Mouse (Mus musculus) kidney, adult 11 months (tissue): ENCODE results near the gene Npas2.

Source experiments
- DNase-seq: peaks from one replicate; pipeline ENCODE4 v3.0.0; 2022

Npas2 gene

DNA sequence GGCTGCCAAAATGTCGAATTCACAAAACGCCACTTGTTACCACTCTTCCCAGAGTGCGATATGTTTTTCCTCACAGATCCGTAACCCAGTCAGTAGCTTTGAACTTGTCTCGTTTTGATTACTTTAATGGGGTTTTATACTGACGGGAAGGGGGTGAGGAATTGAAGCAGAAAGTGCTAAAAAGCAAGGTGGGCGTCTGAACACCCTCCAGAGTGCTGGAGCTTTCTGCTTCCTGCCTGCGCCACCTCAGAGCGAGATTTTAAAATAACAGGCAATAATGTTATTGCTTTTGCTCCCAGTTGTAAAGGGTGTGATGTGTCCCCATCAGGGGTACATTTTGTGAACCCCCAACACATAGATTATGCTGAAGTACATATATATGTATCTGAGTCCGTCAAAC is 145.3 kb downstream of the Npas2 start:
- DNase-seq, result no peak

DNA sequence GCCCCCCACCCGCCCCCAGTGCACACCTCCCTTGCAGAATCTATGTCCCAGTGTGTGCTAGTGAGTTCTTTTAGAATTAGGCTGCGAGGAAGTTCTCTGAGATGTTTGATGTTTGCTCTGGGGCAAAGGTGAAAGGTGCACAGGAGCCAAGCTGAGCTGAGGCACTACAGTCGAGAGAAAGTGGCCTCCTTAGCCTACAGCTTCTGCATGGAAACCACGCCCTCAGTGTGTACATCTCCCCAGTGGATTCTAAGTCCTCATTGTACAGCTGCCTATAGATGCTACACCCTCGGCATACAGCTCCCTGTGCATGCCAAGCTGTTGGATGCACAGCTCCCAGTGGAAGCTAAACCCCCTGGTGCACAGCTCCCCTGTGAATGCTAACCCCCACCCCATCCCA is 145.9 kb downstream of the Npas2 start:
- no peak for DNase-seq

DNA sequence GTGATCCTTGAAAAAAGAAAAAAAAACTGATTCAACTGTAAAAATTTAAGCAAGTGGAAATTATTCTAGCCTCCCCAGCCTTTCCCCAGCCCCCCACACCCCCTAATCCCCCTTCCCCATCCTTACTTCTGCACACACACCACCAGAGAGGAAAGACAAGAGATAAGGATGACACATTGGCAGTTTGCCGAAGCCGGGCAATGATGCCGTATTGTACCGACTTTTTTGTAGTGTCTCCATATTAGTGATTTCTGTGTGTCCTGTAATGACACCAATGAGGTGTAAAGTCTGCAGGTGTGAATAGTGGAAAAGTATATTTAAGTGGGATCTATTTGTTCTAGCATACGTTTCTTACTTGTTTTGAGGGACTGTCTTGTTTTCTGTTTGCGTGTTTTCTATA is 146.6 kb downstream of the Npas2 start:
- DNase-seq, result no peak

DNA sequence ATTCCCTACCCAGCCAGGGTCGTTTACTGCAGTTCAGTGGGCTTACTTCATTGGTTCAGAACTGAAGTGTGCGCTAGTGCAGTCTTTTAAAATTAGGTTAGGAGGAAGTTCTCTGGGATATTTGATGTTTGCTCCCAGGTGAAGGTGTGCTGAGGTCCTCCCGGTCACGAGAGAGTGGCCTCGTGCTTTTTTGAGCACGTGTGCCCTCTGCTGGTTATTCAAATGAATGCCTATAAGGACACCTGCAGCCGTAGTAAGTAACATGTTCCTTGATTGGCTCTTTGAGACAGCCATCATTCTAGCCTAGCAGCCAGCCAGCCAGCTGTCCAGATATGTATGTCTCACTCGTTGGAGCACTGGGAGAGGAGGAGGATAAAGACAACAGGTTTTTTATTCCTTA is 147.1 kb downstream of the Npas2 start:
- DNase-seq, result peak; percentile 53

DNA sequence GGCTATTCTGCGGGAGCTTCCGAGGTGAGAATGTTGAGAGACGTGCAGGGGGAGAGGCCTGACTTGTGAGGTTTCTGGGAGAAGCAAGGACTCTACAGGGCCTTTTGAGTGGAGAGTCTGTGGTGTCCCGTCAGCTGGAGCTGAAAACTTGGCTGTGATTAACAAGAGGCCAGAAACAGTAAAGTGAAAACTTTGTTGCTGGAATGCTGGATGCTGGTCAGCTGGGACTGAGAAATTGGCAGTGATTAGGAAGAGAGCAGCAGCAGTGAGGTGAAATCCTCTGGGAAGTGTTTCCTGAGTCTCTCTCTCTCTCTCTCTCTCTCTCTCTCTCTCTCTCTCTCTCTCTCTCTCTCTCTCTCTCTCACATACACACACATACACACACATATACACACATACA is 148.3 kb downstream of the Npas2 start:
- no peak for DNase-seq

DNA sequence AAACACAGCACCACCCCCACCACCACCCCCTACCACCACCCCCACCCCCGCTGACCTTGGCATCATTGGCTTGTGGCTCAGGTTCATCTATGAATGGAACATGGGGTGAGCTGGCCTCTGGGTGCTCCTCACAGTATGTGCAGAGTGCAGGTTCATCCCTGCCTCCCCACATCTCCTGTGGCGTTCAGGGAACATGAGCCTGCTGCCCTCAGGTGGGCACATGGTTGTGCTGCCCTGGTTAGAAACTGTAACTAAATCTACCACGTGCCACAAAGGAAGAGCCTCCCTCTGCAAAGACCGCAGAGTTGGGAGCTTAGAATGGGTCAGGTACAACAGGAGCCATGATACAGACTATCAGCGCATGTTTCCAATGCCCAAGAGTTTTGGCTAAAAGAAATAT is 149.7 kb downstream of the Npas2 start:
- no peak for DNase-seq

DNA sequence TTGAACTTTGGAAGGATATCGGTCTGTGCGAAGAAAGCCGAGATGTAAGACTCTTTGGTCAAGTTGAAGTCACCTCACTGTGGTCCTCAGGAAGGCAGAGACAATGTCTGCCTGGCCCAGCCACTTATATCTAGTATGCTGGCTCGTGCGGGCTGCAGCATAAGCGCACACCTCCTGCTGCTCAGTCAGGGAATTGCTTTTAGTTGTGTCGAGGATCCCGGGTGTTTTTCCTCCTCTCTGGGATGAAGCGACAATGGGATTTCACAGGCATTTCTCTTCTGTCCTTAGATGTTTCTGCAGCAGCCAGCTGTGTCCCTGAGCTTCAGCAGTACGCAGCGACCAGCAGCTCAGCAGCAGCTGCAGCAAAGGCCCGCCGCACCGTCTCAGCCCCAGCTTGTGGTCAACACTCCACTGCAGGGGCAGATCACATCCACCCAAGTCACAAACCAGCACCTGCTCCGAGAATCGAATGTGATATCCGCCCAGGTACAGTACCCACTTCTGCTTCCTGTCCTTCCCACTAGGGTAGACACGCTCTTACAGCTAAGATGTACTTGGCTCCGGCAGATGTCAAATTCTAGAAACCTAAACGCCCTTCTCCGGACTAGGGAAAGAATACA is 151.6 kb downstream of the Npas2 start:
- DNase-seq, result no peak

DNA sequence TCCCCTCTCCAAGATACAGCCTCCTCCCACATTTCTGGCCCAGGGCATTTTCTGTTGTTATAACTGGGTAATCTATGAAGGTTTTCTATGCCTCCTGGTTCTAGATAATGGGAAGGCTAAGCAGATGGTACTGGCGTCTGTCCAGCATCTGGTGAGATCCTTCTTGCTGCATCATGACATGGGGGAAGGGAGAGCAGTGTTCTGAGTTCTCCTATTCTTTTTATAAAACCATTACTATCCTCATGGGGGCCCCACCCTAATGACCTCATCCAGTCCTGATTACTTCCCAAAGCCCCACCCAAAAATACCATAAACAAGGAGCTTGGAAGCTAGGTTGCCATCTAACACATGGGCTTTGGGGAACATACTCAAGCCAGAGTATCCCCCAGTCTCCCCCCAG is 155.5 kb downstream of the Npas2 start:
- no peak for DNase-seq

DNA sequence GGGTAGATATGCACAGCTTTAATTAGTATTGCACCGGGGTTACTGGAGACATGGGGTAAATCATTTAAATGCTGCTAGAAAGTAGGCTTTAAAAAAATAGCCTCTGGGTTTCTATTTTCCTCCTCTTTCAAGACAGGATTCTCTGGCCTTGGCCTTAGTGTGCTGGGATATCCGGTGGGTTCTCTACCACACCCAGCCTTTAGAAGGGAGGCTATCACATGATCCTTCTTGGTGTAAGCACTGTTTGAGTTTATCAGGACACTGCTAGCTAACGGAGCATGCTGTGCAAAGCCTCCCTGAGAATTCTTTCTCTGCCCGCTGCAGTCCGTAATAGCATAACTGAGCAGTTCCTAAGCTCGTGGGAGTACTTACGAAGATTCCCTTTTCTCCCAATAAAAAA is 155.9 kb downstream of the Npas2 start:
- no peak for DNase-seq

DNA sequence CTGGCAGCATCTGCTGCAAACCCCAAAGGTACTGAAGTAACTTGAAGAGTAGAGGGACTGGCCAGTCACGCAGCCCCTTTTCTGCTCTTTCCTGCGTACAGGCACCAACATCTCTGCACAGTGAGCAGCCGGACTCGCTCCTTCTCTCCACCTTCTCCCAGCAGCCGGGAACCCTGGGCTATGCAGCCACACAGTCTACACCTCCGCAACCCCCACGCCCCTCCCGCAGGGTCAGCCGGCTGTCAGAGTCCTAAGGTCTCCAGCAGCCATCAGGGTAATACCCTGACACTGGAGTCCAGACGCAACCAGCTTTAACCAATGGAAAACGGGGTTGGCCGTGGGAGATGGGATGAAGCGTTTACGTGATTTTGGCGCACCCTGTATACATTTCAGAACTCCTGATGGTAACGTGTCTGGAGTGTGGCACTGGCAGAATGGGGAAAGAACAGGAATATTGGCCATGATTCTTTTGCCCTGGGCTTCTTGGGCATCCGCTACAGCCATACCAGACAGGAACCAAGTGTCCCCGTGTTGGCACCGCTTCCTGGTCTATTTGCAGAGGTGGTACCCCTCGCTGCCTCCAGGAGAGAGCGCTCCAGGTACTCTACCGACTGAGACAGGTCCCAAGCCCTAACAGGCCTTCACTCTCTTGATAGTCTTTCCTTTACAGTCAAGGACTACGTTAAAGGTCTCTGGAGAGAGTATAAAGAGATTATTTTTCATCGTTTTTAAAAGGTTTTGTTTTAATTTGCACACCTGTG is 168.4 kb downstream of the Npas2 start:
- no peak for DNase-seq

DNA sequence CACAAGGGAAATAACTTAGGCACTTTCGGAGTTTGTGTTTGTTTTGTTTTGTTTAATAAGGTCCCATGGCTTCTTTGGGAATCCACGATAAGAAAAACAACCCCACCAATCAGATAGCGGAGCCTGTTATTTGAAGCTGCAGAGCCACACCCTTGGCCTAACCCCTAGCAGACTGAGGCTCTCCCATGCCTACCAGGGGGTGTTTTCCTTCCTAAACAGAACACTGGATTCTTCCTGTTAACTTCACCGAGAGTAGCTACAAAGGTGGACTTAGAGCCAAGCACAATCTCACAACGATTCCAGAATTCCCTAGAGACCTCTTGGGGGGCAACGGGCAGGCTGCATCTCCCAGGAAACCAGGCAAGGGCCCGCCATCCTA is 169.0 kb downstream of the Npas2 start:
- DNase-seq, result no peak

DNA sequence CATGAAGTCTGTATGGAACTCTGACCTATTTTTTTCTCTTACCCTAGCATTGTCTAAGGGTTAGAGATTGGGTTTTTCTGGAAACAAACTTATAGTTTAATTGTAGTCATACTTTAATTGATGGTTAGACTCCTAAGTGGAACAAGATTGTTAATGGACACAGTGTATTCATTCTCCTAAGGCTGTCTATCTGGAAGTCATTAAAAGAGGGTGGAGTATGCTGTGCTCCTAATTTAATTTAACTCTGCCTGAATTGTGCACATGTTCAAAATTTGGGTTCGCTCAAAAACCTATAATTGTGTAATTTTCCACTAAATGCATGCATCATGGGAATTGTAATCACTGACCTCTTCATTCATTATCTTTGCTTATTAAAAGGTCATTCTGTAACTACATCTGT is 172.0 kb downstream of the Npas2 start:
- no peak for DNase-seq

DNA sequence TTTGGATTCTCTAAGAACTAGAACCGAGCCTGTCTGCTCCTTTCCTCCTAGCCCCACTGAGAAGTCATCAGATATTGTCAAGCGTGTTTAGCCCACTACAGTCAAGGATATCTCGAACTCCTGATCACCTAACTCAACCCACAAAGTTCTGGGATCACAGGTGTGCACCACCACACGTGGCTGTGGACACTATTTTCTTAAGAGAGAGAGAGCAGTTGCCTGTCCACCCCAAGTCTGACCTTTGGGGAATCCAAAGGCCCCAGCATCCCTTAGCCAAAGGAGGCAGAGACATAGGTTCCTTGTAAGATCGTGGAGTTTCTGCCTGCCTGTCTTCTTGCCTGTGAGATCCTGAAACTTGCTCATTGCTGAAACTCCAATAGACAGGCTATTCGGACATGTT is 173.5 kb downstream of the Npas2 start:
- peak; percentile 18 for DNase-seq

DNA sequence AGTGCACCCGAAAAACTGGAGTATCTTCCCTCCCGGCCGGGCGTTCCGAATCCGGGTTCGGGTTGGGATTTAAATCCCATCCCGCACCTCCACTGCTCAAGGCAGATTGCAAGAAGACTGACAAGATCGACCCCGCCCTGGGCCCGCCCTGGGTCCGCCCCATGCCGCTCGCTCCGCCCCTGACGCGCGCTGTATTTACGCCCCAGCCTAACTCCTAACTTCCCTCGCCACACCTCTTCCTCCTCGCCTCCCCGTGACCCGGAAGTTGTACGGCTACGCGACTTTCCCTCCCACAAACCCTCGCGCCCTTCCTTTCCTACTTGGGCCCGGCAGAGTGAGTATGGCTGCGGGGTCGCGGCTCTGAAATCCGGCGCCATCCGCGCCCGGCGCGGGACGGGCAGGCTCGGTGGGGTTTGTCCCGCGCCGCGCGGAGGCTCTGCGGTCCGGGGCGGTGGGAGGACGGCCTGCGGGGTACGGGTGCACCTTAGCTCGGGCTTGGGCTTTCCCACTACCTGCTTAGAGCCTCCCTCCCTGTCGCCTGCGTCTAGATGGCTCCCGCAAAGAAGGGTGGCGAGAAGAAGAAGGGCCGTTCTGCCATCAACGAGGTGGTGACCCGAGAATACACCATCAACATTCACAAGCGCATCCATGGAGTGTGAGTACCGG is 174.2 kb downstream of the Npas2 start, which contains the start of gene Rpl31:
Gene Rpl31 (plus strand): TSS at position 242 of the 666 bp plus-strand sequence.
- peak; percentile 98 for DNase-seq

DNA sequence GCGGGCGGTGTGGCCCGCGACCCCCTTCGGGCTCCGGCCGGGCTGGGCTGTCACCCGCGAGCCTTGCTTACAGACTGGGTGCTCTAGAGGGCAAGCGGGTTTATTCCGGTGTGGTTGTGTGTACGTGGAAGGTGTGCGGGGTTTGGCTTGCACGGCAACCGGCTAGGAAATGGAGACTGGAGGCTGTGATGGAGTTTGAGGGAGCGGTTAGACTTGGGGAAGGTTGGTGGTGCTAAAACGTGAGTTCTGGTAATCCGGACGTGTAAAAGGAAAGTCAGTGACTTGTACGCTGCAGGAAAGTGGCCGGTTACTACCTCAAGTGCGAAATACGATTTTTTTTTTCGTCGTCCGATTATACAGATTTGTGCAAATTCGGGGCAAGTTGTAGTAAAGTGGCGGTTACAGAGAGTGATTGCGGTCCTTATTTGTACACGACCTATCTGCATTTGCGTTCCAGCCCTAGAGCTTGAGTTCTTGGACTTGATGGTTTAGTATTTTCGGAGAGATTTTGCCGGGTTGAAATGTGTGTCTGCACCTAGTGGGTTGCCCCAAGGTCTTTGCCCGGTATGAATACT is 174.8 kb downstream of the Npas2 start:
- peak; percentile 18 for DNase-seq

DNA sequence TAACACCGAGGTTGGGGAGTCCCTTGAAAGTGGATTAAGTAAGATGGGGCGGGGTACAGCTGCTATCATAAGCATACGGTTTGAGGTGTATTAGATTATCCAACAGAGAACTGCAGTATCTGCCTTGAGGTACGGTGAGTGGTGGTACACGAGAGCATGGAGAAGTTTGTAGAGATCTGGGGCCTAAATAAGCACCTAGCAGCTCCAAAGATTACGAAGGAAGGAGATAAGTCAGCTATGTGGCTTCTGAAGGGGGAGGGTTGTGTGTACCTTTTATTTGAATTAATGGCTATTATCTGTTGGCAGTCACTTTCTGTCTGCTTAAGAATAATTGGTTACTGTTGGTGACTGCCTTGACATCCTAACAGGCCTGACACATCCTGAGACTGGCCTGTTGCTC is 176.9 kb downstream of the Npas2 start:
- DNase-seq, result no peak

DNA sequence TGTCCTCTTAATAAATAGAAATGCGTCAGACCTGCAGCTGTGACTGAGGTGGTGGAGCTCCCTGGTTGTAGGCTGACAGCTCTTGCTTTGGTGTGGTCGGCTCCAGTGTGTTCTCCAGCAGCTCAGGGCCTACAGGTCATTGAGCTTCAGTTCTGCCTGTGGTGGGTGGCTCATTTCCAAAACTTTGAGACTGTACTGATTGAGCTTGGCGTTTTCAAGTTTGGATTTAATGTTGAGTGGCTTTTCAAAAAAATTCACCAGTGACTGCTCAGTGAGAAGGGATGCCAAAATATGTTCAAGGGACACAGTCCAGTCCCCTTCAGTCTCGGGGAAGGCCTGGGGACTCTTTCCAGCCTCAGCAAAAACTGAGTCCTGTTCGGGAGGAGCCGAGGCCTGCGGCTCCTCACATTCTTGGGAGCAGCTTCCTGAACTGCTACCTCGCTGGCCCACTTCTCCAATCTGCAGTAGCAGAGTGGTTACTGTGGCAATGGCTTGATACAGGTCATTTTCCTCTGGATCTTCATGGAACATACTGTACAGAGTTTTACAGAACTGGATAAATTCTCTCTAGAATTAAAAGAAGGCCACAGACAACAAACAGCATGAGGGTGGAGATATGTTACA is 178.8 kb downstream of the Npas2 start:
- no peak for DNase-seq

DNA sequence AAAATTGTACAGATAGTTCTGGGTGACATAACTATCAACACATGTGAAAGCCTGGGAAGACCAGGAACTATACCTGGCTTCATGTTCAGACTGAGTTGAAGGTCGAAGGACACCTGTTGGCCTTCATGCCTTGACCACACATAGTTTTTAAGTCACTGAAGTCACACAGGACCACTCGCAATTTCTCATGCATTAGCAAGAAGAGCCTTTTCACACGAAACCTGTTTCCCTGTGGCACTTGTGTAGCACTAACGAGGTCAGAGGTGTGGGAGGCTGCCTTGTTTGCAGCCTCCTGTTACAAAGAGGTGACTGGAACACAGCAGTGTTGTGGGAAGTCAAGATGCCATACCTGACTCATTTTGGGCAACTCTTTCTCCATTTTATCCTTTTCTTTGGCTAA is 179.8 kb downstream of the Npas2 start:
- DNase-seq, result no peak

DNA sequence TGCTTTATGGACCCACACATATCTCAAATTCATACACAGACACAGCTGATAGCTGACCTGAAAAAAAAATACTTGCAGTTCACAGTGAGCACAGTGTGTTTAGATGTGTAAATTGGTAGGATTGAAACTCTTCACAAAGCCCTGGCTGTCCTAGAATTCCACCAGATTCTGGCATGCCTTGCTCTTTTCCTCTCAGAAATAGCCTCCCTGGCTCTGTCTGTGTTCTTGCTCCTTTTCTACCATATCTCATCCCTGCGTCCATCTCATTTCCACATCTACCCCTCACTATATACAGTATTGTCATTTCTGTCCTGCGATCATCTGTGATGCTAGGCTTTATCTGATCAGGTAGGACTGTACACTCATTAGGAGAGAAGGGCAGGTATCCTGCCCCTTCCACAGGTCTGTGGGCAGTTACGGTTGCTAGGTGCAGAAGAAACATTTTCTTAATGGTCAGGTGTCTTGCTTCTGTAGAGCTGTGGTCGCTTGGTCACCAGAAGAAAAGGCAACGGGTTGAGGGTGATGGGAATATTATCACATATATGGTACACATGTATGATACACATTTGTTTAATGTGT is 180.8 kb downstream of the Npas2 start:
- no peak for DNase-seq

DNA sequence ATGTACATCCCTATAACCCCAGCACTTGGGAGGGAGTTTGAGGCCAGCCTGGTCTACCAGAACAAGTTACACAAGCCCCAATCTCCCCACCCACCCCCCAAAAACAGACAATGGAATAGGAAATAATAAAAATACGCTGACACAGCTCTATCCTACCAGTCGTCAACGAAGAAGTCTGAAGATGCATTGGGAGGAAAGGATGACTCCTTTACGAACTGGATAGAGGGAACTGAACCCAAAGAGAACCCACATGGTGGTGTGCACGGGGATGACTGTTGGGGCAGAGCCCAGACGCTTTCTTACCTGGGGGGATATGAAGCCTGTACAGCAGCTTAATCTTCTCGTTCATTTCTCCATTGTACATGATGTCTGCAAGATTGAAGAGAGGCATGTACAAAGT is 182.6 kb downstream of the Npas2 start:
- no peak for DNase-seq

DNA sequence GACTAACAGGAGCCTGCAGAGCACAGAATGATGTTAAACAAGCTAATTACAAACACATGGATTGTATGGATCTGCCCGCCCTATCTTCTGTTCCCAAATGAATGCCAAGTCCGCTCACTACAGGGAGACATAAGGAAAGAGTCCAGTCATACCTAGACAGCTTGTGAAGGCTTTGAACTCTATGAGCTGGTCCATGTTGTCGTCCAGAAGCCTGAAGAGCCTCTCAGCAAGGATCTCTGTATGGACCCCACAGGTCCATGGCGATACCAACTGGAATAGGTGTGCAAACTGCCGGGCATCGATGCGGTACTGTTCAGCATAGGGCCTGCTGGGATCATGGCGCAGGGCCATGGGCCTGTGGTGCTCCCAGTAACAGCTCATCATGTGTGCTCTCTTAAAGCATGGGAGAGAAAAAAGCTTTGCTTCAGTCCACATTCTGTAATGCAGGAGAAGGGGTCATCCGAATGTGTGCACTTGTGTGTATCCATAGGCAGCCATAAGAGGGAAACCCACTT is 183.3 kb downstream of the Npas2 start:
- no peak for DNase-seq

DNA sequence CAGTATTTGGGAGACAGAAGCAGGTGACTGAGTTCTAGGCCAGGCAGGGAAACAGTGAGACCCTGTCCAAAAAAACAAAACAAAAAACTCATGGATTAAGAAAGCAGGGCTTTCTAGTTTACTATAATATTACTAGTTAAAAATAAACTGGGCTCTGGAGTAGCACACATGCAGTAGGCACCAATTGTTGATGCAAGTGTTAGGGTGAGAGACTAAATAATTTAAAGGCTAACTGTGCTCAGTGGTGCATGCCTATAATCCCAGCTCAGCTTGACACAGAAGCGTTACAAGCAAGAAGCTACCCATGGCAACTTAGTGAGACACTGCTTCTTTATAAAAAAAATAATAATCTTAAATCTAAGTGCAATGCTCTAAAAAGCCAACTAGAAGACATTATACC is 185.0 kb downstream of the Npas2 start:
- DNase-seq, result no peak

DNA sequence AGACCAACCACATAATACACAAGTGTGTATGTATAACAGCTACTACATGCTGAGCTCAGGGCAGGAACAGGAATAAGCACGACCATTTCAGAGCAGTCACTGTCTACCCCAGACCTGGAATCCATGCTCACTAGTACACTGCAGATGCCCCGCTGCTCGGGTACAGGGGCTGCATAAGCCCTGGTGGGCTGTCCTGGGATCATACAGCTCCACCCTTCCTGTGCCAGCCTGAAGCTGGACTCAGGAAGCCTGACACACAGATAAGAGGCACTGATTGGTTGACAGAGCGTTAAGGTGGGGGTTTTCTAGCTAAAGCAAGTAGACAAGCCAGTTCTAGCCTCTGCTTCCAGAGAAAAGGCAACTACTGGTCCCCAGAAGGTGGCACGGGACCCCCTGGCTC is 185.5 kb downstream of the Npas2 start:
- DNase-seq, result no peak
